In genomic region chr14:54777893-54778292, GRCm38 (mm10) we compare ENCODE assay signal across 25 mouse cellular contexts. TPM values are rescaled to one million over a fixed set of nuclear protein-coding genes. Genes with fewer than 3 reads are reported as not detected.
DNase-seq lines count a peak whose midpoint lies in the region; ATAC-seq and TF ChIP-seq lines count a peak whose summit lies in the region.
"Had no signal": no experiment of that assay in that cellular context is flagged by ENCODE, and none has a peak within 500 bp of the region (broad histone marks: within the 10 kb centered on the region; RNA-seq: fewer than 3 reads in every experiment).

No protein-coding gene starts in this region.

- TF ChIP-seq CTCF in layer of hippocampus, adult 2 months (conservative IDR thresholded peaks at IDR 0.05), result no peak
- TF ChIP-seq CTCF in G1E (IDR thresholded peaks at IDR 0.05; ENCODE audit: low read depth, low read length), result no peak
- no peak for TF ChIP-seq CTCF in small intestine, adult 2 months (IDR thresholded peaks at IDR 0.05; ENCODE audit: extremely low read depth, insufficient read length, insufficient replicate concordance, low read depth, low read length)

- H3K4me1 ChIP-seq in G1E (ENCODE audit: insufficient read depth, low read depth, low read length), result peaks cover 79% of the 10 kb centered on the region
- peaks cover 8% of the 10 kb centered on the region; the same call in 1 of the 2 replicates for H3K4me1 ChIP-seq in small intestine, adult 2 months (ENCODE audit: control insufficient read depth, insufficient read depth, insufficient read length, low read length)
- H3K4me1 ChIP-seq in hindbrain, embryonic 10.5 days (replicated peaks), result peaks cover 13% of the 10 kb centered on the region; the same call in 1 of the 2 replicates

- H3K27me3 ChIP-seq in G1E (ENCODE audit: insufficient read depth, low read length), result no peaks in the 10 kb centered on the region
- no peaks in the 10 kb centered on the region for H3K27me3 ChIP-seq in small intestine, adult 2 months (ENCODE audit: control insufficient read depth, insufficient read depth, low read length)
- peaks cover 34% of the 10 kb centered on the region for H3K27me3 ChIP-seq in hindbrain, embryonic 10.5 days (ENCODE audit: insufficient read depth, poor library complexity, severe bottlenecking)

- TF ChIP-seq POLR2A in small intestine, adult 2 months (IDR thresholded peaks at IDR 0.05; ENCODE audit: low read depth, low read length), result no peak

- H3K9me3 ChIP-seq in G1E (replicated peaks), result no peaks in the 10 kb centered on the region
- no peaks in the 10 kb centered on the region for H3K9me3 ChIP-seq in hindbrain, embryonic 10.5 days
- H3K9me3 ChIP-seq: embryonic facial prominence, embryonic 13.5 days; forebrain, embryonic 13.5 days had no signal

- DNase-seq in layer of hippocampus, adult 2 months (ENCODE audit: low spot score in 2 of 2), result no peak
- DNase-seq in layer of hippocampus, adult 18-20 months (ENCODE audit: low spot score in 2 of 2), result no peak
- peak; percentile 63 for DNase-seq in G1E (ENCODE audit: low spot score)
- DNase-seq in natural killer cell, adult 2 months (ENCODE audit: low spot score in 2 of 2), result no peak
- DNase-seq in hindbrain, embryonic 10.5 days (ENCODE audit: low spot score), result no peak
- DNase-seq: adrenal gland, postnatal 14 days; B cell, adult 2 months; cerebellum, adult 18-20 months; cerebellum, postnatal 14 days; forebrain, postnatal 0 days; gastrocnemius, adult 2 months; gastrocnemius, postnatal 25 days; heart, adult 11 months; heart, postnatal 10 days; heart, postnatal 4 days had no signal

- WGBS in small intestine, adult 2 months, result 78% methylated on average over 4 of the region's 4 CpGs
- WGBS in hindbrain, embryonic 10.5 days, result 84% methylated on average over 4 of the region's 4 CpGs

- ATAC-seq in G1E (ENCODE audit: extremely low read depth, insufficient number of reproducible peaks, low FRiP score, poor library complexity, severe bottlenecking), result peak; percentile 80
- peak; percentile 63 for ATAC-seq in common myeloid progenitor, adult 5-6 weeks (replicated peaks; ENCODE audit: low read depth, poor library complexity, severe bottlenecking)
- ATAC-seq: activated CD4-positive, CD25-positive, alpha-beta regulatory T cell, adult 4 months; CD4-positive, CD25-positive, alpha-beta regulatory T cell, adult 4 months; forebrain, embryonic 13.5 days; forebrain, postnatal 0 days; intestine, postnatal 0 days; Patski had no signal

- no peak overlapping the region for H3K4me3 ChIP-seq in layer of hippocampus, adult 2 months
- H3K4me3 ChIP-seq in G1E (ENCODE audit: low read depth, low read length), result no peak overlapping the region; the same call in 1 of the 2 replicates
- no peak overlapping the region for H3K4me3 ChIP-seq in small intestine, adult 2 months (ENCODE audit: low read depth, low read length)
- H3K4me3 ChIP-seq in hindbrain, embryonic 10.5 days, result no peak overlapping the region
- H3K4me3 ChIP-seq: embryonic facial prominence, embryonic 13.5 days; forebrain, embryonic 13.5 days; gastrocnemius, adult 2 months had no signal

- H3K27ac ChIP-seq in layer of hippocampus, adult 2 months, result peak overlapping the region; percentile 58
- H3K27ac ChIP-seq in small intestine, adult 2 months (ENCODE audit: insufficient read depth, low read depth, low read length), result peak overlapping the region; percentile 59; the same call in 1 of the 2 replicates
- H3K27ac ChIP-seq in hindbrain, embryonic 10.5 days, result no peak overlapping the region
- H3K27ac ChIP-seq: embryonic facial prominence, embryonic 13.5 days; forebrain, embryonic 13.5 days; gastrocnemius, adult 2 months; hindbrain, embryonic 14.5 days had no signal

- peaks cover 61% of the 10 kb centered on the region for H3K36me3 ChIP-seq in G1E (replicated peaks)
- H3K36me3 ChIP-seq in small intestine, adult 2 months (ENCODE audit: control insufficient read depth, insufficient read depth, low read length), result peaks cover 12% of the 10 kb centered on the region
- no peaks in the 10 kb centered on the region for H3K36me3 ChIP-seq in hindbrain, embryonic 10.5 days
- H3K36me3 ChIP-seq: embryonic facial prominence, embryonic 13.5 days had no signal

RNA-seq across cellular contexts. Expression of gene Slc7a8, which starts 3.9 kb away (rescaled TPM):
- 10 to 100 TPM; 49.4 to 54.1 TPM for total RNA-seq in layer of hippocampus, adult 2 months (2021)
- 10 to 100 TPM; 52.3 to 53.1 TPM for total RNA-seq in layer of hippocampus, adult 18-20 months (2021)
- total RNA-seq in G1E (2014; fragmentation: Nextera tagmentation) (325 and 329 TPM in 2 replicates), G1E (2017) (45.0 and 54.9 TPM in 2 replicates)
- 191 and 199 TPM in 2 replicates for polyA plus RNA-seq in G1E (2012)
- 4.4 and 5.5 TPM in 2 replicates for total RNA-seq in common myeloid progenitor, adult 5-6 weeks (2017)
- 39.5 and 174 TPM in 2 replicates for polyA plus RNA-seq in small intestine, adult 2 months (2012; rRNA removed)
- polyA plus RNA-seq in hindbrain, embryonic 10.5 days (2016; fragmentation: Nextera tagmentation; extraction: Ambion mirVana), result 1.8 and 3.5 TPM in 2 replicates
- polyA plus RNA-seq: activated CD4-positive, CD25-positive, alpha-beta regulatory T cell, adult 4 months had no signal

RNA-seq across cellular contexts. Expression of gene Rnf212b, which starts 36.0 kb away (rescaled TPM):
- total RNA-seq in layer of hippocampus, adult 2 months (2021), result not detected
- not detected for total RNA-seq in layer of hippocampus, adult 18-20 months (2021)
- total RNA-seq in G1E (2014; fragmentation: Nextera tagmentation), result not detected in 2 replicates
- 0.27 TPM in 1 of 2 replicates, not detected in the other for total RNA-seq in G1E (2017)
- not detected in 2 replicates for polyA plus RNA-seq in G1E (2012)
- not detected in 2 replicates for total RNA-seq in common myeloid progenitor, adult 5-6 weeks (2017)
- polyA plus RNA-seq in small intestine, adult 2 months (2012; rRNA removed), result not detected in 2 replicates
- polyA plus RNA-seq in hindbrain, embryonic 10.5 days (2016; fragmentation: Nextera tagmentation; extraction: Ambion mirVana), result not detected in 2 replicates
- total RNA-seq: adrenal gland, postnatal 14 days; forebrain, postnatal 0 days; heart, postnatal 10 days; heart, postnatal 4 days had no signal
- polyA plus RNA-seq: activated CD4-positive, CD25-positive, alpha-beta regulatory T cell, adult 4 months; CD4-positive, CD25-positive, alpha-beta regulatory T cell, adult 4 months; embryonic facial prominence, embryonic 13.5 days; forebrain, embryonic 13.5 days; forebrain, postnatal 0 days; heart, embryonic 14.5 days; hindbrain, embryonic 14.5 days; intestine, postnatal 0 days; Patski had no signal
